ENCODE assay signal across 20 mouse cellular contexts in the genomic region with DNA sequence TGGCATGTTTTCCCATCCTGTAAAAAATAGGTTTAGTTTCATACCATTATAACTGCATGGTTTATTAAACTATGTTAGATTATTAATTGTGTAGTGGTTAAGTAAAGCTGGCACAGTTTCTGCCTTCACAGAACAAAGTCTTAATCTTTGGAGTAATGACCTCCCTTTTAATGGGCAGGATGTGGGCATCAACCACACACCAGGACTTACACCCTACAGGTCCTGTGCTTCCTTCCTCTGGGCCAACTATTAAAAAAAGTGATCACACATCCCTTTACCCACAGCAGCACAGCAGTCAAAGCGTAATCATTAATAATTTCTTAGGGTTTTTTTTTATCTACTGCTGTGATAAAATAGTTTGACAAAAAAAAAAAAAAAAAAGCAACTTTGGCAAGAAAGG.
DNase-seq lines count a peak whose midpoint lies in the region; ATAC-seq lines count a peak whose summit lies in the region.
"Had no signal": no experiment of that assay in that cellular context is flagged by ENCODE, and none has a peak within 500 bp of the region (broad histone marks: within the 10 kb centered on the region; RNA-seq: fewer than 3 reads in every experiment).

No protein-coding gene starts in this region.

- ATAC-seq in common myeloid progenitor, adult 5-6 weeks (replicated peaks; ENCODE audit: low read depth, poor library complexity, severe bottlenecking) = peak; percentile 94
- ATAC-seq in megakaryocyte, adult 5-6 weeks (ENCODE audit: poor library complexity, severe bottlenecking) = peak; percentile 80
- peak; percentile 64; the same call in 1 of the 2 replicates for ATAC-seq in neutrophil, adult 5-6 weeks (ENCODE audit: extremely low read depth, insufficient number of reproducible peaks, low FRiP score, poor library complexity, severe bottlenecking)
- ATAC-seq: CD4-positive, CD25-positive, alpha-beta regulatory T cell, adult 4 months; forebrain, embryonic 14.5 days; forebrain, postnatal 0 days; intestine, postnatal 0 days had no signal

- no peak for DNase-seq in spleen, postnatal 10 days (ENCODE audit: low spot score in 2 of 2)
- no peak for DNase-seq in cerebellum, postnatal 25 days
- DNase-seq in embryo, embryonic 10 days (ENCODE audit: low spot score) = no peak
- DNase-seq: adrenal gland, adult 2 months; adrenal gland, postnatal 14 days; cerebellum, adult 11-12 months; cerebellum, adult 8-10 months; cerebellum, postnatal 10 days; forebrain, postnatal 0 days; gastrocnemius, adult 2 months; gastrocnemius, postnatal 14 days; heart, adult 2 months; heart, postnatal 14 days; heart, postnatal 4 days had no signal
